Mouse (Mus musculus): Measurements from ENCODE around the gene Suclg2.
"Not testable (repeated sequence)": the region's sequence is repeated elsewhere in the genome, so short reads cannot be mapped to it uniquely, and the experiment has no call there.

The Suclg2 gene

DNA sequence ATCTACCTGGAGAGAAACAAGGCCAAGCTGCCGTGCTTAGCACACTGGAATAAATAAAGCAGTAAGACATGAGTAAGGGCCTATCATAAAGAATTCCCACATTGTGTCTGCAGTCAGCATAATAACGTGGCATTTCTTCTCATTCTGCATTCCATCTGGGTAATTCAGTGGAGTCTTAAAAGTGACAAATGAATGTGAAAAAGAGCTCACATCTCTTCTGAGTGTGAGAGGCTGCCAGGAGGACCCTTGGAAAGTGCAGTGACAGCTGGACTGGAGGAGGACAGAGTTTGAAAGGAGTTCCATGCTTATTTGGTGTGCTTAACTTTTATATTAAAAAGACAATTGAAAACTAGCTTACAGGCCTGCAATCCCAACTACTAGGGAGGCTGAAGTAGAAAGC, 83.2 kb downstream of the Suclg2 start:
- DNase-seq (ENCODE audit: extremely low read depth, insufficient read length, low spot score) = no peak

DNA sequence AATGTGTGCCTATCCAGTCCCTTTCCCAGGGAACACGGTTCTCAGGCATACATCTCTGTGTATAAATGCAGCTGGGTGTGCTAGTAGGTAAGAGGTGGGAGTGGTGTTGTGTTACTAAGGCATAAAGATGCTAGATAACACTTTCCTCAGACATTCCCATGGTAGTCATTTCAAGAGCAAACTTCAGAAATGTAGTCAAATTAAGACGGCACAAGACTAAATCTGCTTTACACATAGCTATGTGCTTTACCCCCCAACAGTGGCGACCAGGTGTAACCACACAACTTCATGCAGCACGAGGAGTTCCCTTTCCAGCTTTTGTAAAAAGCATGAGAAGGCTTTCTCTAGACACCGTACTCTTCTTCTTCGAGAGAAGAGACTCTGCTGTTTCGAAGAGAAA, 89.5 kb downstream of the Suclg2 start:
- no peak for DNase-seq (ENCODE audit: extremely low read depth, insufficient read length, low spot score)

DNA sequence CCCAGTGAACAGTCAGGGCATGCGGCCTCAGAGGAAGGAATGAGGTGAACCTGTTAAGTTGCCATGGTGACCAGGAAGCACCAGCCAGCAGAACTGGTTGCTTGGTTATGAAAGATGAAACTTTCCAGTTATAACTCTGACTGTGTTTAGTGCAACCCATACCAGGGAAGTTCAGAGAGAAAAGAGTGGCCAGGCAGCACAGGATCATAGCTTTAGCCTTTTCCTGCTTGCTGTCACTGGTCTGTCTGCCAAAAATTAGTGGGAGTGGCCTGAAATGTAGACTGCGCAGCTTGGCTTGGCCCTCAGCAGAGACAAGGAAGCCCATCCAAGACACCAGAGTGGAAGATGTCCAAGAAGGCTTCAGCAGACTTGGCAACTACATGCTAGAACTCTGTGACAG, 96.8 kb downstream of the Suclg2 start:
- no peak for DNase-seq (ENCODE audit: extremely low read depth, insufficient read length, low spot score)

DNA sequence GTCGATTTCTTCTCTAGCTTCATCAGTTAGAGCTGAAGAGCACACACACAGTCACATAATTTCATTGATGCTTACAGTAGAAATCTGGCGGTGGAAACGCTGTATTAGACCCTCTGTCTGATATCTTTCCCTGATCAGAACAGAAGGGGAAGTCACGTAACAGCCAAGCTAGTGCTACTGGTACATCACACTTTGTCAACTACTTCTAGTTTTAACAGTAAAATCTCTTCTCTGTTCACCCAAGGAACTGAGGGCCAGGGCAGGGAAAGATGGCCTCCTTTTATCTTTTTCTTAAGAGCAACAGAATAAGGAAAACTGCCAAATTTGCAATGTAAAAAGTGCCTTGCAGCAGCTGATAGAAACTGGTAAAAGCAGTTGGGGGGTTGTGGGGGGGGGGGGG, 97.8 kb downstream of the Suclg2 start:
- DNase-seq (ENCODE audit: extremely low read depth, insufficient read length, low spot score) = no peak

DNA sequence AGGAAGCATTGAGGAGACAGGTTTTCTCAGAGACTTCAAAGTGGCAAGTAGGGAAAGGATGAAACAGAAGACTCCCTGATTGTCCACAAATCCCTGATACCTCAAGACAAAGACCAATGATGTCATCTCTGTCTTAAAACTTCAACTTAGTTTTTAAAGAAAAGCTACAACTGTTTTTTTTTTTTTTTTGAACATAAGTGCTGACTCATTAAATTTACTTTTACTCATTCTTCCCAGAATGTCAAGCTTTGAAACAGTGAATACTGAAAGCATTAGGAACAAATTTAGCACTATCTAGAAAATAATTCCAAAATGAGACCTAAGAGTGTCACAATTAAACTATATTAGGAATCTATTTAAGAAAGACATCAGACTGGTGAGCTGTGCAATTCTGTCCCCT, 98.8 kb downstream of the Suclg2 start:
- DNase-seq (ENCODE audit: extremely low read depth, insufficient read length, low spot score) = no peak

DNA sequence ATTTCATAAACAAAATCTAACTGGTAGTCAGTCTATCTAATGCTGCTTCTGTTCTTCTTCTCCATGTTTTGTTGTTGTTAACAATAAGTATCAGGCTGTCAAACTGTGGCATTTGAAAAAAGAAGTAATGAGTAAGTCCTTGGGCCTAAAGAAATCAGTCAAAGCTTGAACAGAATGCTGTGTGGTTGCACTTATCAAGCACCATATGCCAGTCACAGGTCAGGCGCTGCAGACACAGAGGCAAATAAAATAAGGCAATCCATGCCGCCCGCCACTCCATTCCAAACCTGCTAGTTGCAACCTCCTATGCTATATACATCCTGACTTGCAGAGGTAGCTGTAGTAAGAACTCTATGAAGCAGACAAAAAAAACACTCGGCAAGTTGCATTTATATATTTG, 100.2 kb downstream of the Suclg2 start:
- DNase-seq (ENCODE audit: extremely low read depth, insufficient read length, low spot score) = no peak

DNA sequence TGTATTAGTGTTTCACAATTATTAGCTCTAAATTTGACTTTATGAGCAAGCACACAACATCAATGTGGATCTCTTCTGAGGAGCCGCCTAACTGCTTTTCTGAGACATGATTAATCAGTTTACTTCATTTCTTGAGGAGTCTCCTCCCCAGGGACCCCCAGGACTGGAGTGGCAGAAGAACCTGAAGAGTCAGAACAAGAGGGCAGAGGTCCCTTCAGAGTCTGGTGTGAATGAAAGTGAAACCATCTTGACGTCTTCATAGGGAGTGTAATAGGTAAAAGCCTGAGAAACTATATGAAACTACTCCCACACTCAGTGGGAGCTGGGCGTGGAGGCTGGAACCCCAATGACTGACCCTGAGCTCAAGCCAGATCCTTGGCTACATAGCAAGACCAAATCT, 105.4 kb downstream of the Suclg2 start:
- DNase-seq (ENCODE audit: extremely low read depth, insufficient read length, low spot score) = no peak

DNA sequence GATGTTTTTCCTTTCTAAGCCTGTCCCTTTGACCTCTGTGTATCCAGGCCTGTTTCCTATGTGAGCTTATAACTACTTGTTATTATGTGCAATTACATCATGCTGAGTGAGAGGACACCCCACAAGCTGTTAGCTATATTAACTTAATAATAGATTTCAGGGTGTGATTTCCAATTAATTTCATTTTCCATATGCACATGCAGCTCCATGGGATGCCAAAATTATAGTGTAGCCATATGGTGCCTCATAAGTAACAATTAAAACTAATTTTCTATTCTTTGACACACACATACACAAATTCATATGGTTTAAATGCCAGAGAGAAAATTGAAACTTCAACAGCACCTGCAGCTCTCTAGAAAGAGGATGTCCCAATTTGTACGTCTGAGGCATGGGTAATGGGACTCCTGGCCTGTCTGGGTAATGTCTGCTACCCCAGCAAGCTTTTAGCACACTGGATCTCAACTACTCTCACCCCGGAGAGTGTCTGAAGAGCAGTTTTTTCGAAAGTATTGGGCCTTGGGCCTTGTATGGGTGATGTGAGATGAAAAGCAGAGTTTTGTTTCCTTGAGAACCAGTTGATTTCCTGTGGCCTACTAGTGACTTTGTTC, 106.1 kb downstream of the Suclg2 start:
- DNase-seq (ENCODE audit: extremely low read depth, insufficient read length, low spot score) = no peak

DNA sequence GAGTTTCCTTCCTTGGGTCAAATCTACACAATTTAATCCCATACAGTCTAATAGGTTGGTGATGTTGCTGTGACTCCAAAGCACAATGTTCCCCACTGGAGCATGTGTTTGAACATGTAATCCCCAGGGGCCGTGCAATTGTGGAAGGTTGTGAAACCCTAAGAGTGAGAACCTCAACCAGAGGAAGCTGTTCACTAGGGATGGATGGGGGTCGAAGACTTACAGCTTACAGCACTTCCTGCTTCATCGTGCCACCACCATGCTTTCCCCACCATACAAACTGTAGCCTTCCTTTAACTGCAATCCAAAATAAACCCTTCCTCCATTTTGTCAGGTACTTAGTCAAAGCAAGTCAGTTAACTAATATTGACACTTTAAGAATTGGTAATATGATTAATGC, 107.5 kb downstream of the Suclg2 start:
- no peak for DNase-seq (ENCODE audit: extremely low read depth, insufficient read length, low spot score)

DNA sequence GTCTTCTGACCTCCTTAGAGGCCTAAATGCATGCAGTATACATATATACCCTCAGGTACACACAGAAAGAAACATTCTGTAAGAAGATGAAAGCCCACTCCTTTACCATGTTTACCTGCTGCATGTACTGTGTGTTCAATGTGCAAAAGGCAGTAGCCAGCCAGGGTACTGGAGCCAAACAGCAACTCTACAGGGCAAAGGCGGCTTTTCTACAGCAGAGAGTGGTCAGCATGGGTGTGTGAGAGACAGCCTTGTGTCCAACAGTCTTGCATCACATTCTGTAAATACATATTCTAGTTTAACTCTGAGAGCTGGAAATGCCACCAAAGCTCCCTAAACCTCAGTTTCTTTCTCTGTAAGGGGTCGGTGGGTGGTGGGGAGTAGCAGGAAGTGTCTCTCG, 110.5 kb downstream of the Suclg2 start:
- no peak for DNase-seq (ENCODE audit: extremely low read depth, insufficient read length, low spot score)

DNA sequence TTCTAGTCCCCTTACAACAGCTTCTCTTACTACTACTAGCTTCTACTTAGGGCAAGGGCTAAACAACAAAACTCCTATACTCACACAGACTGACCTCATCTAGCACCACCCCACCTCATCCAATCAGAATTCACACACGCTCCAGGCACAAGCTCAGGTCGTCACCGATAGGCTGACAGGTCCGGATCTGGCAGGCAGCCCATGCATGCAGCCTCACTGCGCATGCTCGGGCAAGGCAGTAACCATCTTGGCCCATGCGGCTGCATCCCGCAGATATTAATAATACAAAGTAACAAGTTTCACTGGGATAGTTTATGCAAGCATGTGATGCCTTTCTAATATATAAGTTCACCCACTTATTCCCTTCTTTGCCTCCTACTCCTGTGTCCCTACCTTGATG, 117.9 kb downstream of the Suclg2 start:
- not testable (repeated sequence) for DNase-seq (ENCODE audit: extremely low read depth, insufficient read length, low spot score)

DNA sequence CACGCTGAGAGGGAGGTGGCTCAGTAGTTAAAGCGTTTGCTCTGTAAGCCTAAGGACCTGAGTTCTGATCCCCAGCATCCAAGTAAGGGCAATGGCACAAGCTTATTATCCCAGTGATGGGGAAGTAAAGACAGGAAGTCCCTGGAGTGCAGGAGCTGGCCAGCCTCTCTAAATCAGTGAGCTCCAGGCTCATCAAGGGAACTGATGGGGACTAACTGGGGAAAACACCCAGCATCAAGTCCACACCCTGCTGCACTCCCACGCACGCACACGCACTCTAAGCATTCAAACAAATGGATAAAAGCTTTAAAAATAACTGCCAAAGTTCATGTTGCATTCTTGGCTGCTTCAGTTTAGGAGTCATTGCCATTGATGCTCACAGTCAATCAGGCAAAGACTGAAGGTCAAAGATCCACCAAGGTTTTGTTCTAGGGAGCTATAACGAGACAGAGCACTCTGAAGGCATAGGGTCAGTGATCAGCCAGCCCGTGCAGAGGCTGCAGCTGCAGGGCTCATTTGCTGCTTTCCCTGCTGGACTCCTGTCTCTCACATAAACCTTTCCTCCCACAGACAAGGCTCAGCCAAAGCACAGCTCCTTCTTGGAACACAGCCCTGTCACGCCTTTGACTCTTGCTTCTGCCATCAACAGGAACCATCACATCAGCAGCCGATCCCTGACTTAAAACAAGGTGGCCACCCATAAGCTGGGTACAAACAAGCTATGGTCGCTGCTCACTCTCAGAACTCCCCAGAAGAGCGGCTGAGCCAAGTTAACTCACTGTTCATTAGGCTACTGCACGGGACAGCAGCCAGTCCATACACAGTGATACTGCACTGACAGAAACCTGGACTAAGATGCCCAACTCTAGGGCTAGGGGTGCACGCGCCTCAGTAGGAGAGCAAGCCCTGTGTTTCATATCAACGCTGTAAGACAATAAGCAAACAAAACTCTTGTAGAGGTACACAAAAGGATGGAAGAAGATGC, 121.5 kb downstream of the Suclg2 start:
- no peak for DNase-seq (ENCODE audit: extremely low read depth, insufficient read length, low spot score)

DNA sequence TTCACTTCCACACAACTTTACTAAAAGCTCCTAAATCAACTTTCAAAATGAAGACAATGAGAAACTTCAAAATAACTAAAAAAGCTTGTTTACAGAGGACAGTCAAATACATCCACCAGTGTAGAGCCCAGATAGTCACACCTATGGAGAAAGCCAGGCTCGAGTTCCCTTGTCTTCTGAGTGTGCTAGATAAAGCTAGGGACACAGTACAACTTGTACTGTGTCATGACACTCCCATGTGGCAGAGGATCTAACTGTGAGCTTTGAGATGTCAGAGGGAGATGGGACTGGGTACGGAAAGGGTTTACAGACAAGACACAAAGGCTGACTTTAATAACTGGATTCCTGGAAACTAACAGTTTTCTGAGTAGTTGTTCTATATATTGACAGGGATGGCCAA, 122.7 kb downstream of the Suclg2 start:
- no peak for DNase-seq (ENCODE audit: extremely low read depth, insufficient read length, low spot score)

DNA sequence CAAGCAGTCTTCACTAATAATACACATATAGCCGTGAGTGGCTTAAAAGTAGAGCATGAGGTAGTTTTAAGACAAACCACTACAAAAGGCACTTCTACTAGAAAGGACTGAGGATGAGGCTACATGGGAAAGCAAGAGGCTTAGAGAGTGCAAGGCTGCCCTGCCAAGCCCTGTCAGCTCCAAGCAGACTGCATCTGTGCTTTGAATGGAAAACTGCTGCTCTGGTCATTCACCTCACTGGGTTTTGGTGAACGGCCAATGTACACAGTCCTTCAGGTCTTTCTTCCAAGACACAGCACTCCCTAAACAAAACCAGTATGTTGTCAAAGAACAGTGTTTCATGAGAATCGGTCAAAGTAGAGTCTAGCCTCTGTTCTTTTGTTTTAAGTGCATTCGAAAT, 124.4 kb downstream of the Suclg2 start:
- no peak for DNase-seq (ENCODE audit: extremely low read depth, insufficient read length, low spot score)

DNA sequence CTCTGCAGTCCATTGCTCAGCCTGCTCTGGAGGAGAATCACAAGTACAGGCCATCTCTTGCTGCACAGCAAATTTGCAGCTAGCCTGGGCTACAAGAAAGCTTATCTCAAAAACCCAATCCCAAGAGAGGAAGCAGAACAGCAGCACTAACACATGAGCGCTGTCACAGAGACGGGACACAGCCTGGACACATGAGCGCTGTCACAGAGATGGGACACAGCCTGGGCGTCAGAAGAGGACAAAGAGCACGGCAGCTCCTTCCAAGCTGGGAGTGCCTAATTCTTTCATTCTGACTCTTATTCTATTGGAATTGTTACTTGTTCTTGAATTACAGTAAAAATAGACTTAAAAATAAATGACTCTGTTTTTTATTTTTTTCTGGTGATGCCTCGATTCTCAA, 126.2 kb downstream of the Suclg2 start:
- DNase-seq (ENCODE audit: extremely low read depth, insufficient read length, low spot score) = no peak

DNA sequence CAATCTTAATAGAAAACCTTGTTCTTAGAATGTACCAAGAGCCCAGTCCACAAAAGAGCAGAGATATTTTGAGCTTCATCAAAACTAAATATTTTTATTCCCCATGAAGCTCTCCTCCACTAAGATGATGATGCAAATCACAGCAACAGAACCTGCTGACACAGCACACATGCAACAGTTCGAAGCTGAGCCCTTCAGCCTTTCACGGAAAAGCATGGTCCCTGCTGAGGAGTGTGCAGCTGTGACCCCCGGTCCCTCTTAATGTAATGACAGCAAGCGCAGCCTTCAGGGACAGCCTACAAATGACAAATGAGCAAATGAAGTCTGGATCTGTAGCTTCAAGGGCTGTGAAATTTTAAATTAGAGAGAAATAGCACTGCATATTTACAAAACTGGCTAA, 128.1 kb downstream of the Suclg2 start:
- DNase-seq (ENCODE audit: extremely low read depth, insufficient read length, low spot score) = no peak

DNA sequence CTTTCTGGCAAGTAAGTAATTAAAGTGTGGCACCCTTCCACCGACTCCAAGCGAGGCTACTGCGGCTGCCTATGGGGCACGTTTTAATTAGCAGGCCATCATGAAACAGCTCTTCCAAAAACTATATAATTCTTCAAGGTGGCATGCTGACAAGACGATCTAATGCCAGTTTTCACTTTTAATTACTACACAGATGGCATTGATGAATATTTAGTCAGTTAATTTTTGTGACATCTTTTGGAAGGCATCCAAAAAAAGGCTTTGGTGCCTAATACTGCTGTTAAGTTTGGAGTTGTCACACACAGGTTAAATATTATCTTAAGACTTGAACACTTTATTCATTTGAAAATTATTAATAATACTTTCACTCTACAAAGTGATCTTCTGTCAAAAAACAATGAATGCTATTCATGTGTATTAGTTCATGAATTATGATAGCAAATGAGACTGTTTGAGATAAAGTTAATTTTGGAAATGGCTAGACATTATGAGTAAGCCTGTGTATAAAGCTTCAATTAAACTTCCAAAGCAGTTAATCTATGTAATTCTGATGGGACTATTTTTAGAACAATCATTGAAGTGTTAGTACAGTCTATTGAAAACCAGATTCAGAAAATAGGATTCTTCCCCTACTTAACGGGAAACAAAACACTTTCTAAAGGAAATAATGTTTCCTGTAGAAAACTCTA, 131.3 kb downstream of the Suclg2 start:
- DNase-seq (ENCODE audit: extremely low read depth, insufficient read length, low spot score) = no peak

DNA sequence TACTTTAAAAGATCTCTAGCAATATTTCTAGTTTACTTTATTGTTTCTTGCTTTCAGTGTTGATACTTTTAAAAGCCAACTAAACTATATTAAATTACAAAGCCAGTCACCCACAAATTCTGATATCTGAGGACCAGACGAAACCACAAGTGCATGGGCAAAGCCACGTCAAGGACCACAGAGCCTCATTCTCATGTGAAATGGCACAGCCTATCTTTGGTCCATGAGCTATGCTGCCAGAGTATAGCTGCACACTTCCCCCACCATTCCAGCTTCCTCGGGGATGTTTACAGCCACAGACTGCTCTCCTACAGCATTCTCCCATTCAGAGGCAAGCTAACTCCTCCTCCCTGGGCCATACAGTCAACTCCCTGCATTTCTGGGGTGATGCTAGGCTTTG, 136.7 kb downstream of the Suclg2 start:
- no peak for DNase-seq (ENCODE audit: extremely low read depth, insufficient read length, low spot score)

DNA sequence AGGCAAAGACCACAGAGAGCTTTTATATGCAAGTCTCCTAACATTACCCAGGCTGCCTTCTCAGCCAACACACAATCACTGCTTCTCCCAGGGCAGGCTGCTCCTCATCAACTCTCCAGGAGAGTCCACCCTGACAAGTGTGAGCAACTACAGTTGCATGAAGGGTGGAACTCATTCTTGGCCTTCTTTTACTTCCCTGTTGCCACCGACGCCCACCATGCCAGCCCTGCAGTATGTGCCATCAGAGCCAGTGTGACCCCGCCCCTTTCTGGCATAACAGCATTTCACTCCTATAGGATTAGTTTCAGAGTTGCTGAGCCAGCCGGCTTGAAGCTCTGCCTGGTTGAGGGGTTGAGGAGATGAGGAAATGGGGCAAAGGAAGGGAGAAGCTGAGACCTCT, 138.8 kb downstream of the Suclg2 start:
- DNase-seq (ENCODE audit: extremely low read depth, insufficient read length, low spot score) = no peak

DNA sequence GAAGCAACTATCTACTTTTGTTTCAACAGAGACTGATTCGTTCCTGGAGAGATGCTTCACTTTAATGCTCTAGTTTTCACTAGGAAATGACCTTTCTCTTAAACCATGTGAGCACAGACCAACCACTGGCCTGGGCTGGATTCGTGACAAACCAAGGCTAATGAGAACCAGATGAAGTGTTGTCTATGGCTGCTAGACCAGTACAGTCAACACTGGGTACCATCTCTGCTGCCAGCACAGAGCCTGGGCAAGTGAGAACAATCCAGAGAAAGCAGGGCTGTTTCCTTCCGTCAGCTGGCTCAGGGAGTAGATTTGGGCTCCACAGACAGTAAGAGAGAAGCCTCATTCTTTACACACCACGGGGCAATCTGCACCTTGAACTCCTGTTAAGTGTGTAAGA, 143.1 kb downstream of the Suclg2 start:
- no peak for DNase-seq (ENCODE audit: extremely low read depth, insufficient read length, low spot score)

DNA sequence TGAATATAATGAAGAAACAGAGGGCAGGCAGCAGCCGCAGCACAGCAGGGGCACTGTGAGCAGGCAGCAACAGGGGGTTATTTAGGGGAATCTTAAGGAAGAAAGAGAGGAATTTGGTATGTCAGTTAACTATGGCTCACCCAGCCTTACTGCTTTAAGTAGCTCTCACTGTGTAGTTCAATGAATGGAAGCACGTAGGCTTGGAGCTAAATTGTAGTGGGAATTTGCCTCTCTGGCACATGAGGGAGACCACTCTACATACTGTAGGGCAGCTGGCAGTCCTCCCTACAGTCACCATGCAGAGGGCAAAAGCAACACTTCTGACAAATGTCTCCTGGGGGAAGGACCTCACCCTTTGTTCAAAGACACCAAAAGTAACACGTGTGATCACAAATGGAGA, 143.7 kb downstream of the Suclg2 start:
- no peak for DNase-seq (ENCODE audit: extremely low read depth, insufficient read length, low spot score)

DNA sequence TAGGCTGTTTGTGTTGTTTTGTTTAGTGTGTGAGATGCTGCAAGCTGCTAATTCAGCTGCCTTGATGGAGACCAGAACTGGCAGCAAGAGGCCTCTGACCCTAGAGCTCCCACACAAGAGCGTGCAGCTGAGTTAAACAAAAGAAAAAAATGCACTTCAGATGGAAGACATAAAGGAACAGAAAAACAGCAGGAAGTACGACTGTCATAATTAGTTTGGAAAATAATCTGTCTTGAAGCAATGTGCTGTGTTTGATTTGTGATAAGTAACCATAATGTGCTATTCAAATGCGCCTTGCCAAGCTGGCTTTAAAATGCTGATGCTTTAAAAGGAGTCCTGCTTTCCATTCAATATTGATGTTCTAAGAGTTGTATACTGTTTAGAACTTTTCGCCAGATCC, 144.2 kb downstream of the Suclg2 start:
- no peak for DNase-seq (ENCODE audit: extremely low read depth, insufficient read length, low spot score)

Data from 3134 (cell line).